Mouse (Mus musculus): ENCODE results near the gene St6galnac3.
"Not testable (repeated sequence)": the region's sequence is repeated elsewhere in the genome, so short reads cannot be mapped to it uniquely, and the experiment has no call there.

The St6galnac3 gene

GRCm38 (mm10) chr3:153399574-153399973, 325.4 kb downstream of the St6galnac3 start:
- POLR2A ChIA-PET: interaction anchor here in 2 of 4 experiments (0.6 to 1.3 kb wide), 7 partner anchors 10 to 469 kb away, joined by 3 to 5 read pairs (median 3); no protein-coding TSS in a partner anchor

DNA sequence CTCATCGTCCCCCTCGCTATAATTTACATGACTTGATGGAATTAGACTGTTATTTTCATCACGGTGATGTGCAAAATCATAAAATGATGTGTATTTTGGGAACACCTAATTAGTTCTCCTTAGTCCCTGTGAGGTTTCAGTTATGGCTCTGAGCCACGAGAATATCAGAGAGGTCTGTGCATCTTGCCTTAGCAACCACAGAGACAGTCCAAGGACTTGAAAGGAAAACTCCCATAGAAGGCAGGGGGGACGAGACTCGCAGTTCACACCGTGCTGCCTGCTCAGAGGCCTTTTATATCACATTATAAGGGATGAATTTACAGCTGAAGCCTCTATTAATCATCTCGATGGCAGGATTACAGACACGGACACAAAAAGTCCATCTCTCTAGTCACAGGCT, 327.2 kb downstream of the St6galnac3 start:
- ChIA-PET POLR2A (interaction anchor here in 1 of 4 experiments (0.6 kb wide), 1 partner anchor 107 kb away, joined by 3 read pairs; no protein-coding TSS in a partner anchor), CTCF (interaction anchor here in 1 of 4 experiments (0.8 kb wide), 1 partner anchor 923 kb away, joined by 3 read pairs; no protein-coding TSS in a partner anchor)

More at GRCm38 (mm10) chr3:153399574-153399973, 325.4 kb downstream of the St6galnac3 start:
- CTCF ChIA-PET: interaction anchor here in 1 of 4 experiments (0.5 kb wide), 1 partner anchor 211 kb away, joined by 3 read pairs; no protein-coding TSS in a partner anchor

GRCm38 (mm10) chr3:153396375-153397068, 328.5 kb downstream of the St6galnac3 start:
- POLR2A ChIA-PET: interaction anchor here in 1 of 4 experiments (0.8 kb wide), 1 partner anchor 10 kb away, joined by 6 read pairs; no protein-coding TSS in a partner anchor
- CTCF ChIA-PET: interaction anchor here in 2 of 4 experiments (0.6 kb wide), 2 partner anchors 316 to 436 kb away, joined by 4 read pairs; no protein-coding TSS in a partner anchor

- ChIA-PET CTCF (interaction anchor here in 1 of 4 experiments (0.5 kb wide), 1 partner anchor 49 kb away, joined by 4 read pairs; no protein-coding TSS in a partner anchor), POLR2A (no interaction called here)
These were observed 329.6 kb downstream of the St6galnac3 start for GRCm38 (mm10) chr3:153395351-153395750.

DNA sequence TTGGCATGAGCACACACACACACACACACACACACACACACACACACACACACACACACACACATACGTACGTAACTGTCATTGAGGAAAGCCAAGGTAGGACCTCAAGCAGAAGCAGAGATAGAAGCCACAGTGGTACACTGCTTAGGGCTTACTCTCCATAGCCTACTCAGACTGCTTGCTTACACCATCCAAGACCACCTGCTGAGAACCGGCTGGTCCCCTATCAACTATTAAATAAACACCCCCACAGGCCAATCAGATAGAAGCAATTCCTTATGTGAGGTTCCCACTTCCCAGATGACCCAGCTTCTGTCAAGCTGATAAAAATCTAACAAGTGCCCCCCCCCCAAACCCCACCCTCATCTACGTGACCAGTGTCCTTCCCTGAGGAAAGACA, 330.2 kb downstream of the St6galnac3 start:
- CTCF ChIA-PET: no interaction called here
- POLR2A ChIA-PET: interaction anchor here in 1 of 4 experiments (0.7 kb wide), 2 partner anchors 25 to 103 kb away, joined by 4 read pairs; no protein-coding TSS in a partner anchor

GRCm38 (mm10) chr3:153394224-153394623, 330.8 kb downstream of the St6galnac3 start:
- CTCF ChIA-PET: no interaction called here

GRCm38 (mm10) chr3:153391451-153391850, 333.5 kb downstream of the St6galnac3 start:
- POLR2A ChIA-PET: interaction anchor here in 2 of 4 experiments (0.6 to 1.7 kb wide), 4 partner anchors 18 to 41 kb away, joined by 3 to 4 read pairs (median 3); no protein-coding TSS in a partner anchor
- CTCF ChIA-PET: interaction anchor here in 1 of 4 experiments (1.0 kb wide), 1 partner anchor 160 kb away, joined by 3 read pairs; no protein-coding TSS in a partner anchor

More at GRCm38 (mm10) chr3:153394224-153394623, 330.8 kb downstream of the St6galnac3 start:
- POLR2A ChIA-PET: interaction anchor here in 1 of 4 experiments (0.7 kb wide), 2 partner anchors 24 to 102 kb away, joined by 4 read pairs; no protein-coding TSS in a partner anchor

DNA sequence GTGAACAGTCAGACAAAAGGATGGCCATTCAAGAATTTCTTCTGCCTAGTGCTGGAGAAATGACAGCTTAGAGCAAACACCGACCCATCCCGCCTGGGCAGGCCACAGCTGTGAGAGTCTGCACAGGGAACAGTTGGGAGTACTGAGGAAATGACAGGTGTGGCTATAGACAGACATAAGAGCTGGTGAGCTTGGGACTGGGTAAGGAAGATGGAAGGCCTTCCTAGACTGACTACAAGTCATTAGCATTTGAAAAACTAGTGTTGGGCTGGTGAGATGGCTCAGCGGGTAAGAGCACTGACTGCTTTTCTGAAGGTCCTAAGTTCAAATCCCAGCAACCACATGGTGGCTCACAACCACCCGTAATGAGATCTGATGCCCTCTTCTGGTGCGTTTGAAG, 340.3 kb downstream of the St6galnac3 start:
- POLR2A ChIA-PET: interaction anchor here in 3 of 4 experiments (0.7 to 1.4 kb wide), 6 partner anchors 14 to 69 kb away, joined by 3 to 5 read pairs (median 3); no protein-coding TSS in a partner anchor
- CTCF ChIA-PET: not testable (repeated sequence)

- POLR2A ChIA-PET: no interaction called here
These were observed 341.3 kb downstream of the St6galnac3 start for GRCm38 (mm10) chr3:153383656-153384055.

DNA sequence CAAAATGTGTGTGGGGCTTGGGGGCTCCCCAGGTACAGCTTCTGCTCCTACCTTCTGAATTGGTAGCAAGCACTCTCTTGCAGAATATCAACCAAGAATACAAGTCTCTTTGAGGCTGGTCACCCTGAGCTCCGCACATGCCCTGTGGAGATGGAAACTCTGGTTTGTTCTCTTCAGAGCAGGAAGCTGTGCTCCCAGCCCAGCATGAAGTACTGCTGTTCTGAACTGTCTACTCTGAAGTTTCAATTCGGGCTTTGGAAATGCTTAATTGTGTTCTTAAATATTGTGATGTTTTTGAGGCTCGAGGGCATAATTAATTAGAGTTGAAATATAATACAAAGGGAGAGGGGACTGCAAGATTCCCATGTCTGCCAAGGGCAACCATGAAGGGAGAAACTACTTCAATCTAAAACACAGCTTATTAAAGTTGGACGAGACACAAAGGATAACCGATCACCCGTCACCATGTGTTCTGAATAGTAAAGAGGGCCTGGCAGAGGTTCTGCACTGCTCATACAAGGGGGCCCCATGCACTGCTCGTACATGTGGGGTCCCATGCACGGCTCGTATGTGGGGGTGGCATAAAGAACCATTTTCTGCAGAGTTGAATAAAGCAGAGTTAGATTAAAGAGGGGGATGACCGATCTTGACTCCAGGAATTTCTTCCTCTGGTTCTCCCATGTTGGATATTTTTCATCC, 359.8 kb downstream of the St6galnac3 start:
- POLR2A ChIA-PET: interaction anchor here in 2 of 4 experiments (0.7 to 1.8 kb wide), 4 partner anchors 8 to 324 kb away, joined by 4 to 5 read pairs (median 4); no protein-coding TSS in a partner anchor
- CTCF ChIA-PET: interaction anchor here in 2 of 4 experiments (0.5 to 1.0 kb wide), 2 partner anchors 14 to 55 kb away, joined by 4 to 8 read pairs; no protein-coding TSS in a partner anchor

More at GRCm38 (mm10) chr3:153383656-153384055, 341.3 kb downstream of the St6galnac3 start:
- CTCF ChIA-PET: no interaction called here

- ChIA-PET POLR2A (interaction anchor here in 2 of 4 experiments (0.6 to 5.2 kb wide), 7 partner anchors 9 to 323 kb away, joined by 3 to 60 read pairs (median 4); no protein-coding TSS in a partner anchor), CTCF (interaction anchor here in 2 of 4 experiments (0.5 to 1.0 kb wide), 3 partner anchors 15 to 564 kb away, joined by 3 to 8 read pairs (median 4); no protein-coding TSS in a partner anchor)
These were observed 360.6 kb downstream of the St6galnac3 start for GRCm38 (mm10) chr3:153364366-153364765.

DNA sequence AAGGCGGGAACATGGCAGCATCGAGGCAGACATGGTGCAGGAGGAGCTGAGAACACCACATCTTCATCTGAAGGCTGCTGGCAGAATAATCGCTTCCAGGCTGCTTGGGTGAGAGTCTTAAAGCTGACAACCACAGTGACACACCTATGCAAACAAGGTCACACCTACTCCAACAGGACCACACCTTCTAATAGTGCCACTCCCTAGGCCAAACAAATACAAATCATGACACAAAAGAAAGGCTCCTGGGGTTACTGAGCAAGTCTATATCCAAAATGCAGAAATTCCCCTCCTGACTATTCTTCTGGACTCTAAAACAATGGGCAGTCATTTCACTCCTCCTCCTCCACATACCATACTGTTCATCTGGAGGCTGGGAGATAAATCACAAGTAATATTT, 365.0 kb downstream of the St6galnac3 start:
- POLR2A ChIA-PET: interaction anchor here in 3 of 4 experiments (1.0 to 5.2 kb wide), 10 partner anchors 9 to 42 kb away, joined by 3 to 60 read pairs (median 4); no protein-coding TSS in a partner anchor

GRCm38 (mm10) chr3:153356071-153356470, 368.9 kb downstream of the St6galnac3 start:
- POLR2A ChIA-PET: no interaction called here
- CTCF ChIA-PET: no interaction called here

More for the DNA sequence above, 365.0 kb downstream of the St6galnac3 start:
- CTCF ChIA-PET: interaction anchor here in 1 of 4 experiments (0.9 kb wide), 1 partner anchor 141 kb away, joined by 3 read pairs; no protein-coding TSS in a partner anchor

GRCm38 (mm10) chr3:153354988-153355297, 370.0 kb downstream of the St6galnac3 start:
- CTCF ChIA-PET: interaction anchor here in 1 of 4 experiments (0.5 kb wide), 1 partner anchor 8 kb away, joined by 3 read pairs; no protein-coding TSS in a partner anchor
- POLR2A ChIA-PET: no interaction called here

- POLR2A ChIA-PET: interaction anchor here in 1 of 4 experiments (1.3 kb wide), 1 partner anchor 559 kb away, joined by 3 read pairs; the partner anchor contains the start of gene Rabggtb
- CTCF ChIA-PET: no interaction called here
These were observed 370.6 kb downstream of the St6galnac3 start for GRCm38 (mm10) chr3:153354186-153354987.

GRCm38 (mm10) chr3:153353313-153354103, 371.5 kb downstream of the St6galnac3 start:
- ChIA-PET CTCF (interaction anchor here in 1 of 4 experiments (0.6 kb wide), 1 partner anchor 45 kb away, joined by 8 read pairs; no protein-coding TSS in a partner anchor), POLR2A (interaction anchor here in 2 of 4 experiments (0.7 to 7.0 kb wide), 6 partner anchors 9 to 560 kb away, joined by 3 to 60 read pairs (median 3); partner anchors contain the start of gene Rabggtb (in 1 of the 2))

- ChIA-PET POLR2A (interaction anchor here in 3 of 4 experiments (0.8 to 7.0 kb wide), 12 partner anchors 9 to 108 kb away, joined by 3 to 60 read pairs (median 4); no protein-coding TSS in a partner anchor), CTCF (no interaction called here)
These were observed 375.0 kb downstream of the St6galnac3 start for GRCm38 (mm10) chr3:153349981-153350380.

Measured in embryonic stem cell, embryonic (primary cell).